Mouse (Mus musculus) common myeloid progenitor, adult 5-6 weeks (primary cell): ENCODE results near the gene Zkscan14. TPM values are rescaled to one million over a fixed set of nuclear protein-coding genes. Genes with fewer than 3 reads are reported as not detected.

Source experiments
- total RNA-seq: library from RNA; stranded (forward); fragments of 200-1000, 187-1606 nt; gene quantifications from 2 replicates; pipeline ENCODE4 v1.2.3, GENCODE M21; 2017

Gene Zkscan14
- total RNA-seq, 1 experiment from 2014 or later: 22.0 TPM

Other genes starting within 250 kb of the Zkscan14 start
- gene Smurf1, start 236.0 kb downstream of the Zkscan14 start, total RNA-seq: 3.1 and 4.4 TPM in 2 replicates
- gene Gm4871, start 169.1 kb downstream of the Zkscan14 start, total RNA-seq: not detected in 2 replicates
- not detected in 2 replicates for gene 1700018F24Rik, start 158.9 kb downstream of the Zkscan14 start, total RNA-seq
- gene Arpc1a, start 118.0 kb downstream of the Zkscan14 start, total RNA-seq: 57.1 and 89.3 TPM in 2 replicates
- not detected in 2 replicates for gene Kpna7, start 117.8 kb downstream of the Zkscan14 start, total RNA-seq
- 144 and 160 TPM in 2 replicates for gene Arpc1b, start 87.7 kb downstream of the Zkscan14 start, total RNA-seq
- gene Pdap1, start 61.6 kb downstream of the Zkscan14 start, total RNA-seq: 164 and 249 TPM in 2 replicates
- 188 and 253 TPM in 2 replicates for gene Bud31, start 61.5 kb downstream of the Zkscan14 start, total RNA-seq
- gene Ptcd1, start 34.8 kb downstream of the Zkscan14 start, total RNA-seq: 15.1 and 15.3 TPM in 2 replicates
- 38.3 and 45.7 TPM in 2 replicates for gene Cpsf4, start 34.7 kb downstream of the Zkscan14 start, total RNA-seq
- gene Atp5j2, start 9.8 kb downstream of the Zkscan14 start, total RNA-seq: 130 and 141 TPM in 2 replicates
- 6.9 and 7.2 TPM in 2 replicates for gene Zkscan5, start 2.7 kb upstream of the Zkscan14 start, total RNA-seq
- 43.1 and 58.1 TPM in 2 replicates for gene Zfp655, start 29.8 kb upstream of the Zkscan14 start, total RNA-seq
- 6.2 and 11.1 TPM in 2 replicates for gene Zscan25, start 78.6 kb upstream of the Zkscan14 start, total RNA-seq
- gene Cyp3a57, start 143.4 kb upstream of the Zkscan14 start, total RNA-seq: not detected in 2 replicates